Mouse (Mus musculus): ENCODE data around the gene Bid. TPM values are rescaled to one million over a fixed set of nuclear protein-coding genes. Genes with fewer than 3 reads are reported as not detected.

Bid gene
- polyA plus RNA-seq, 1 experiment from 2014 or later = 8.3 TPM

DNA sequence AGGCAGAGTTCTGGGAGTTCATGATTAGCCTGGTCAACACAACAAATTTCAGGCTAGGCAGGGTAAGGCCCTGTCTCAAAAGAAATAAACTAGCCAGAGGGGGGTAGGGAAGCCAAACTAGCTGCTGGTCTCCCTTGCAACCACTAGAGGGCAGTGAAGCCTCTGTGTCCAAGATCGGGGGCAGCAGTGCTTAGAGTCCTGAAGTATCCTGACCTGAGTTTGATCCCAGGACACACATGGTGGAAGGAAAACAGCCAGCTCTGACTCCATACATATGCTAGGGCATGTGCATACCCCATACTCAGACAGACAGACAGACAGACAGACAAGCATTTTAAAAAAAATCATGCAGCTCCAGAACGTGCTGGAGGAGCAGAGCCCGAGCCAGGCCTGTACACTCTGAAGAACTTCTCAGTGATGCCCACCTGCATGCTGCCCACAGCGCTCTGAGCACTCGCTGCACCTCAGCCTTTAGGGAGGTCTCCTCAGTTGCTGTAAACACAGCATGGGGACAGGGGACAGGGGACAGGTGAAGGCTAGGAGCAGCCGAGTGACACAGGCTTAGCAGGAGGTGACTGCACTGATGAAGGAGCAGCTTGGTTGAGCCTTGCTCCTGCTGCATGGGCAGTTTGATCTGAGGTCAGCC is 18.3 kb downstream of the Bid start:
- H3K4me3 ChIP-seq = no peak overlapping the region
- no peaks in the 10 kb centered on the region for H3K27me3 ChIP-seq (replicated peaks)
- 0 out of 2 replicates have a peak, but pooled peaks have one; percentile 17 for ATAC-seq (ENCODE audit: extremely low read depth, insufficient number of reproducible peaks, low FRiP score, low TSS enrichment)
- H3K4me2 ChIP-seq = no peak overlapping the region
- H3K9ac ChIP-seq = no peak overlapping the region
- H3K9me3 ChIP-seq = no peaks in the 10 kb centered on the region
- peaks cover 19% of the 10 kb centered on the region for H3K36me3 ChIP-seq
- H3K27ac ChIP-seq (replicated peaks) = no peak overlapping the region
- H3K4me1 ChIP-seq = peaks cover 8% of the 10 kb centered on the region
- 68% methylated on average over 6 of the region's 6 CpGs for WGBS

DNA sequence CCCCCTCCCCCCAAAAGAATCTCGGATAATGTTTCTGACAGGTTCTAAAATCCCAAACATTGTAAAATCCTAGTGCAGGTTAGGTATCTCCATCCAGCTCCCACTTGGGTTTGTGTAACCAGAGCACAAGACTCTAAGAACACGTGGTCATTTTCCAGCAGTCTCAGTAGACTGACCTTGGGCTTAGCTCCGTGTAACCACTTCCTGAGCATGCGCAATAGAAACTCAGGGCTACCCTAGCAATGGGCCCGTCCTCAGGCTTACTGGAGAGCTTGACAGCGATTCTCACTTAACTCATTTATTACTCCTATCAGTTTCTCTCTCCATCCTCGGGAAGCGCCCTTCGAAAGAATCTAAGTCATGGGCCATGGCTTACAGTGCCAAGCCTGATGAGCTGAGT is 22.1 kb downstream of the Bid start:
- peaks cover 23% of the 10 kb centered on the region for H3K4me1 ChIP-seq
- no peak overlapping the region for H3K4me2 ChIP-seq
- H3K4me3 ChIP-seq = no peak overlapping the region
- no peak overlapping the region for H3K9ac ChIP-seq
- 83% methylated on average over 9 of the region's 9 CpGs for WGBS
- ATAC-seq (ENCODE audit: extremely low read depth, insufficient number of reproducible peaks, low FRiP score, low TSS enrichment) = no peak
- H3K27me3 ChIP-seq (replicated peaks) = no peaks in the 10 kb centered on the region
- H3K27ac ChIP-seq (replicated peaks) = no peak overlapping the region
- no peaks in the 10 kb centered on the region for H3K9me3 ChIP-seq
- peaks cover 46% of the 10 kb centered on the region for H3K36me3 ChIP-seq

DNA sequence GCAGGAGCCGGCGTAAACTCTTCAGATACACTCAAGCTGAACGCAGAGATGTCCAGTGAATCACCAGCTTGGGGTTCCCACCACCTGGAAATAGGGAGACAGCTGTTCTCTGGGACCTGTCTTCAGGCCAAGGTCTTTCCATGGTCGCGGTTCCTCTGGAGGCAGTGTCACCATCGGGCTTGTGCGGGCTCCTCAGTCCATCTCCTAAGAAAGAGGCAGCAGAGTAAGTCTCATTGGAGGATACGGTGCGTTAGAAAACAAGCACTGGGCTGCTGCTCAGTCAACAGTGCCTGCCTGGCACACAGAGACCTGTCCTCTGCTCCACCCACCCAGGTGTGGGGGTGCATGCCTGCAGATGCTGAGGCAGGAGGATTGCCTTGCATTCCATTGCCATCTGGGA is 22.6 kb downstream of the Bid start:
- no peak overlapping the region for H3K4me3 ChIP-seq
- 91% methylated on average over 9 of the region's 9 CpGs for WGBS

DNA sequence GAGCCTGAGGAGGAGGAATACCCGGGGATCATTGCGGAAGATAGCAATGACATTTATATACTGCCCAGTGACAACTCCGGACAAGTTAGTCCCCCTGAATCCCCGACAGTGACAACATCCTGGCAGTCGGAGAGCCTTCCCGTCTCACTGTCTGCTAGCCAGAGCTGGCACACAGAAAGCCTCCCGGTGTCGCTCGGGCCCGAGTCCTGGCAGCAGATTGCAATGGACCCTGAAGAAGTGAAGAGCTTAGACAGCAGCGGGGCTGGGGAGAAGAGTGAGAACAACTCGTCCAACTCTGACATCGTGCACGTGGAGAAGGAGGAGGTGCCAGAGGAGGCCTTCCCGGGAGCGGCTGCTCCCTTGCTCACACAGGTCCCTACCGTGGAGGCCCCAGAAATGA is 30.0 kb downstream of the Bid start:
- no peak overlapping the region for H3K9ac ChIP-seq
- ATAC-seq (ENCODE audit: extremely low read depth, insufficient number of reproducible peaks, low FRiP score, low TSS enrichment) = no peak
- no peak overlapping the region for H3K4me2 ChIP-seq
- H3K4me1 ChIP-seq = peaks cover 8% of the 10 kb centered on the region
- H3K27ac ChIP-seq (replicated peaks) = no peak overlapping the region
- WGBS = 85% methylated on average over 17 of the region's 17 CpGs
- no peak overlapping the region for H3K4me3 ChIP-seq
- H3K27me3 ChIP-seq (replicated peaks) = no peaks in the 10 kb centered on the region
- H3K36me3 ChIP-seq = peaks cover 81% of the 10 kb centered on the region
- no peaks in the 10 kb centered on the region for H3K9me3 ChIP-seq

More for the DNA sequence above, 22.6 kb downstream of the Bid start:
- peaks cover 50% of the 10 kb centered on the region for H3K36me3 ChIP-seq
- no peaks in the 10 kb centered on the region for H3K27me3 ChIP-seq (replicated peaks)
- H3K9ac ChIP-seq = no peak overlapping the region
- no peaks in the 10 kb centered on the region for H3K9me3 ChIP-seq
- ATAC-seq (ENCODE audit: extremely low read depth, insufficient number of reproducible peaks, low FRiP score, low TSS enrichment) = no peak
- H3K27ac ChIP-seq (replicated peaks) = no peak overlapping the region
- H3K4me1 ChIP-seq = peaks cover 23% of the 10 kb centered on the region
- H3K4me2 ChIP-seq = no peak overlapping the region

DNA sequence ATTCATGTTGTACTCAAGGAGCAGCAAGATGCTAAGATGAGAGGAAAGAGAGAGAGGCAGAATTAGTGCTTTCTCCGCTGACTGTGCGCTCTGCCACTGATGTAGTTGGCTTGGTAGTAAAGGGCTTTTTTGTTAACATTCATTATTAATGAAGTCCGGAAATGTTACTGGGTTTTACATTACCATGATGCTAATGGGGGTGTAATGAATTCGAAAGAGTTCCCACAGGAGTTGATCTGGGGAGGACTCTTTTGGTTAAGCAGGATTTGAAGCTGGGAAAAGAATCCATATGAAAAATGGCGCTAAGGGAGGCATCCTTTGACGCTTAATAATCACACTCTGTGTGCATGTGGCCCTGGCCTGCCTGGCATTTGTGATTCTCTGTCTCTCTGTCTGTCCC is 32.2 kb downstream of the Bid start:
- H3K4me2 ChIP-seq = no peak overlapping the region

DNA sequence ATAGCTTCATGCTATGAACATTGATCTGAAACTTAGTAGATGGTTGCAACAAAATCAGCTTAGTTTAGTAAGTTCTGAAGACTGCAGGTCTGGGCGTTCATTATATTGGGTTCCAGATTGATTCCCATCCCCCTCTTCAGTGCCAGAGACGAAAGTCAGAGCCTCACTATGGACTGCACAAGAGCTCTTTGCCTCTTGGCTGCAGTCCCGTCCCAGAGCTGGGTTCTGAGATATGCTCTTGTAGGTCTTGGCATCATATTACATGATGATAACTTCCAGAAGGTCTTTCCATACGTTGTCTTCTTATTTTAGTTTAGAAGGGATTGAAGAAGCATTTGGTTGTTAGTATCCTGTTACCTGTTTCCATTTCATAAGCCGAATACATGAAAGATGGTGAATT is 37.6 kb downstream of the Bid start:
- no peaks in the 10 kb centered on the region for H3K9me3 ChIP-seq
- no peak for ATAC-seq (ENCODE audit: extremely low read depth, insufficient number of reproducible peaks, low FRiP score, low TSS enrichment)

More for the DNA sequence above, 32.2 kb downstream of the Bid start:
- Histone ChIP-seq H3K4me3 (no peak overlapping the region), H3K9ac (no peak overlapping the region), H3K4me1 (peaks cover 5% of the 10 kb centered on the region), H3K27me3 (replicated peaks) (no peaks in the 10 kb centered on the region), H3K9me3 (no peaks in the 10 kb centered on the region), H3K27ac (replicated peaks) (no peak overlapping the region), H3K36me3 (peaks cover 87% of the 10 kb centered on the region)
- no peak for ATAC-seq (ENCODE audit: extremely low read depth, insufficient number of reproducible peaks, low FRiP score, low TSS enrichment)
- WGBS = 90% methylated on average over 6 of the region's 6 CpGs

DNA sequence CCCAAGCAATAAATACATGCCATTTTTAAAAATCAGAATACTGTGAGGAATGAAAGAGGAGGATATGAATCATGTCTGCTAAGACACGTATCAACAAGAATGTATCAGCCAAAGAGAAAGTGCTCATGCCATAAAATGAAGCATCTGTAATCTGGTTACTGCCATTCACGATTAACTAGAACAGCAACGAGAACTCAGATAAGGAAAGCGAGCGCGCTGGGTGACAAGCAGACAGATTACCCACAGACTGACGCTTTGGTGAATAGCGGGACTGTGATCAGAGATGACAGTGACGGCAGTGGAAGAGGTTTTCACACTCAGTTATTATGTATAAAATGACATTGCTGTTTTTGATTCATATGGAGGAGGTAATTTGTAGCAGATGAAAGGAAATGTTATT is 42.8 kb downstream of the Bid start:
- H3K4me3 ChIP-seq = no peak overlapping the region
- peak overlapping the region; percentile 56; the same call in 1 of the 2 replicates for H3K9ac ChIP-seq
- peak overlapping the region; percentile 41 for H3K4me2 ChIP-seq
- ATAC-seq (ENCODE audit: extremely low read depth, insufficient number of reproducible peaks, low FRiP score, low TSS enrichment) = no peak
- peaks cover 38% of the 10 kb centered on the region for H3K36me3 ChIP-seq
- no peaks in the 10 kb centered on the region for H3K9me3 ChIP-seq
- H3K27ac ChIP-seq (replicated peaks) = peak overlapping the region; percentile 28; the same call in 1 of the 2 replicates
- WGBS = 13% methylated on average over 9 of the region's 9 CpGs
- H3K4me1 ChIP-seq = peaks cover 28% of the 10 kb centered on the region
- no peaks in the 10 kb centered on the region for H3K27me3 ChIP-seq (replicated peaks)

More for the DNA sequence above, 37.6 kb downstream of the Bid start:
- H3K36me3 ChIP-seq = peaks cover 67% of the 10 kb centered on the region
- no peak overlapping the region for H3K4me3 ChIP-seq
- 48% methylated on average over 5 of the region's 5 CpGs for WGBS
- H3K27ac ChIP-seq (replicated peaks) = 0 out of 2 replicates have a peak overlapping the region, but pooled peaks have one; percentile 28
- no peak overlapping the region for H3K9ac ChIP-seq
- H3K4me2 ChIP-seq = no peak overlapping the region
- no peaks in the 10 kb centered on the region for H3K27me3 ChIP-seq (replicated peaks)
- H3K4me1 ChIP-seq = peaks cover 24% of the 10 kb centered on the region

DNA sequence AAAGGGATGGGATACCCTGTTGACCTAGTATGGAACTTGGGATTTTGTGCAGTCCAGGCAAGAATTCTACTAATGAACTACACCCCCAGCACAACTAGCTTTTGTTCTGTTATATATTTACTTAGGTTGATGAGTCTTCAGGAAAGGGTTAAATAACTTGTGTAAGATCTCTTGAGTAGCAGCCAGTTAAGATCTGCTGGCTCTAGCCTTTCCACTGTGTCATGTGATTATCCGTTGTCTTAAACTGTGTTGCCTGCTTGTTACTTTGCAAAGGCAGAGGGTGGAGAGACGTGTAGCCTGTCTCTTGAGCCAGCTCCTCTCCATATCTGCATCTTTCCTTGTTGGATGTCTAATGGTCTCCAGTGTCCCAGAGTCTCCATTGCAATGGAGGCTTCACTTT is 45.4 kb downstream of the Bid start:
- Histone ChIP-seq H3K36me3 (peaks cover 31% of the 10 kb centered on the region), H3K9me3 (no peaks in the 10 kb centered on the region), H3K27me3 (replicated peaks) (no peaks in the 10 kb centered on the region), H3K4me1 (peaks cover 21% of the 10 kb centered on the region), H3K9ac (no peak overlapping the region), H3K27ac (replicated peaks) (no peak overlapping the region), H3K4me3 (no peak overlapping the region), H3K4me2 (no peak overlapping the region)
- 64% methylated on average over 2 of the region's 2 CpGs for WGBS
- ATAC-seq (ENCODE audit: extremely low read depth, insufficient number of reproducible peaks, low FRiP score, low TSS enrichment) = no peak

DNA sequence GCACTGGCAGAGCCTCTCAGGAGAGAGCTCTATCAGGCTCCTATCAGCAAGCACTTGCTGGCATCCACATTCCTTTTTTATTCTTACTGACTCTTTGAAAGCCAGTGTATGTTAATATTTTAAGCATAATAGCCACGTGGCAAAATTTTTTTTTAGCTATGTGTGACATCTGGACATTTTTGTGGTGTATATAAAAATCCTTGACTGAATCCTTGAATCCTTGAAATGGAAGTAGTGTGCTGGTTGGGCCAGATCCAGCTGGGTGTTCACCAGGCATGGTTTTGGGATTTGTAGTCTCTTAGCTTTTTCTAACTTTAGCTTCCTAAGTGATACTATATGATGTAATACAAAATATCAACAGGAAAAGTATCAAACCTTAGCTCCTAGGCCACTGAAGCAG is 47.8 kb downstream of the Bid start:
- Histone ChIP-seq H3K36me3 (peaks cover 46% of the 10 kb centered on the region), H3K9me3 (no peaks in the 10 kb centered on the region), H3K4me1 (peaks cover 21% of the 10 kb centered on the region), H3K4me3 (no peak overlapping the region), H3K9ac (no peak overlapping the region), H3K4me2 (no peak overlapping the region), H3K27ac (replicated peaks) (no peak overlapping the region), H3K27me3 (replicated peaks) (no peaks in the 10 kb centered on the region)
- 42% methylated on average over 1 of the region's 1 CpGs for WGBS
- no peak for ATAC-seq (ENCODE audit: extremely low read depth, insufficient number of reproducible peaks, low FRiP score, low TSS enrichment)

DNA sequence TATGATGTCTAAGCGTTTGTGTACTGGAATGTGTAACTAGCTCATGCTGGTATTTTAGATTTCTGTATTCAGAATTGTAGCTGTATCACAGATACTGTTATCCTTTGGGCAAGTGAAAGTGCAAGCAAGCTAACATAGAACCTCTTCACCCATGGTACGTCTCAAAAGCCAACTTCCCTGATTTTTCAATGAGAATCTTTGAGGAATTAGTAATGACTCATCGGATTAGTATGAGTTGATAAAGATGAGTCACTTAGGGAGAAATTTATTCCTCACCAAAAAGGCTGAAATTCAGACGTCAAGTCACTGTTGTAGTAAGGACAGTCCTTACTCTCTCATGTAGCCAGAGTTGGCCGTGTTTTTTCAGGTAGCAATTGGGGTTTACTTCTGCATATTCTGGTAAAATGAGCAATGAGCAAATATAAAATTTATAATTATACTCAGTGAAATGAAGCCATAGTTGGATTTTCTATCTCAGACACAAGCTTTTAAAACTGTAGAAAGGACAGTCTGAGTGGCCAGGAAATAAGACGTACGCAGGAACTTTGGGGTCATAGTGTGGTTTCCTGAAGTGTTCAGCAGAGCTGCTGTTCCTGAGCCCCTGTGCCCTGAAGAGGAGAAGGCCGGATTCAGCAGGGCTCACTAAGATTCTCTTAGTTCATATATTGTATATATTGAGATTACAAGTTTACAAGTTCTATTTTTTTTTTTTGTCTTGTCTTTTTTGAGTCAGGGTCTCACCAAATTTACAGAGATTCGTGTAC is 50.4 kb downstream of the Bid start:
- Histone ChIP-seq H3K4me2 (no peak overlapping the region), H3K27ac (replicated peaks) (0 out of 2 replicates have a peak overlapping the region, but pooled peaks have one; percentile 0), H3K27me3 (replicated peaks) (no peaks in the 10 kb centered on the region), H3K4me3 (no peak overlapping the region), H3K9me3 (no peaks in the 10 kb centered on the region), H3K4me1 (peaks cover 19% of the 10 kb centered on the region), H3K9ac (no peak overlapping the region), H3K36me3 (peaks cover 54% of the 10 kb centered on the region)
- ATAC-seq (ENCODE audit: extremely low read depth, insufficient number of reproducible peaks, low FRiP score, low TSS enrichment) = no peak
- 70% methylated on average over 9 of the region's 9 CpGs for WGBS

DNA sequence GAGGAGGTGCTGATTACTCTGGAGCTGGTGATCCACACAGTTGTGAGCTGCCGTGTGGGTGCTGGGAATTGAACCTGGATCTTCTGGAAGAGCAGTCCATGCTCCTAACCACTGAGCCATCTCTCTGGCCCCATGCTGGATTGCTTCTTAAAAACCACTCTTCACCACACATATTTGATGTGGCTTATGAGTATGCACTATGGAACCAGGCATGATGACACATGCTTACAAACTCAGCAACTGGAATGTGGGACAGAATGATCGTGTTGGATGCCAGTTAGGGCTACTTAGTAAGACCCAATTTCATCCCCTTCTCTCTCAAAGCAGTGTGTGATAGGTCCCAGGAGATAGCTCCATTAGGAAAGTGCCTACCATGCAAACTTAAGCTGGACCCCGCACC is 56.6 kb downstream of the Bid start:
- WGBS = 95% methylated on average over 3 of the region's 3 CpGs
- Histone ChIP-seq H3K27ac (replicated peaks) (no peak overlapping the region), H3K4me1 (peaks cover 22% of the 10 kb centered on the region), H3K4me2 (no peak overlapping the region), H3K27me3 (replicated peaks) (no peaks in the 10 kb centered on the region), H3K36me3 (peaks cover 49% of the 10 kb centered on the region), H3K9me3 (no peaks in the 10 kb centered on the region), H3K9ac (no peak overlapping the region), H3K4me3 (no peak overlapping the region)
- no peak for ATAC-seq (ENCODE audit: extremely low read depth, insufficient number of reproducible peaks, low FRiP score, low TSS enrichment)
